Mouse (Mus musculus) embryonic facial prominence, embryonic 12.5 days (tissue): ENCODE results near the gene Optn. TPM values are rescaled to one million over a fixed set of nuclear protein-coding genes. Genes with fewer than 3 reads are reported as not detected.
"Not testable (repeated sequence)": the region's sequence is repeated elsewhere in the genome, so short reads cannot be mapped to it uniquely, and the experiment has no call there.

Experiments used
- ATAC-seq: fragments of 200-750 bp; cut with Nextera tagmentation; 2 replicates; pipeline ENCODE4 v1.8.0; 2017; ENCODE audit not compliant: insufficient number of reproducible peaks, insufficient read depth, low FRiP score, low TSS enrichment
- H3K27ac ChIP-seq: fragments of 300-500 bp; sonication (generic); 2 replicates; pipeline ENCODE4 v1.5.1; 2016; ENCODE audit warnings: mild to moderate bottlenecking
- H3K27me3 ChIP-seq: fragments of 300-500 bp; sonication (generic); 2 replicates; pipeline ENCODE4 v1.6.1; 2016; ENCODE audit warnings: mild to moderate bottlenecking, moderate library complexity
- H3K36me3 ChIP-seq: fragments of 300-500 bp; sonication (generic); 2 replicates; pipeline ENCODE4 v1.6.1; 2016; ENCODE audit warnings: mild to moderate bottlenecking
- H3K4me1 ChIP-seq: fragments of 300-500 bp; sonication (generic); 2 replicates; pipeline ENCODE4 v1.6.1; 2016
- H3K4me2 ChIP-seq: fragments of 300-500 bp; sonication (generic); replicated peaks from 2 replicates; pipeline ENCODE4 v1.6.1; 2016; ENCODE audit warnings: mild to moderate bottlenecking, moderate library complexity
- H3K4me3 ChIP-seq: fragments of 300-500 bp; sonication (generic); 2 replicates; pipeline ENCODE4 v1.5.1; 2016; ENCODE audit warnings: mild to moderate bottlenecking
- H3K9ac ChIP-seq: fragments of 300-500 bp; sonication (generic); 2 replicates; pipeline ENCODE4 v1.6.1; 2016; ENCODE audit warnings: mild to moderate bottlenecking, moderate library complexity
- H3K9me3 ChIP-seq: fragments of 300-500 bp; sonication (generic); 2 replicates; pipeline ENCODE4 v1.6.1; 2016; ENCODE audit warnings: mild to moderate bottlenecking, moderate library complexity
- WGBS: fragments of 180-500 bp; shearing (Covaris S2); methylation state at CpG from one replicate; pipeline ENCODE4 v1.1.7; 2016; 5-methylcytosine and 5-hydroxymethylcytosine counted together
- polyA plus RNA-seq: library from polyadenylated mRNA; unstranded; fragments of >200 nt; fragmentation: Nextera tagmentation; extraction: Ambion mirVana; gene quantifications from 2 replicates; pipeline ENCODE4 v1.2.1, GENCODE M21; 2016

Gene Optn
- 3.4 and 4.6 TPM in 2 replicates for polyA plus RNA-seq

DNA sequence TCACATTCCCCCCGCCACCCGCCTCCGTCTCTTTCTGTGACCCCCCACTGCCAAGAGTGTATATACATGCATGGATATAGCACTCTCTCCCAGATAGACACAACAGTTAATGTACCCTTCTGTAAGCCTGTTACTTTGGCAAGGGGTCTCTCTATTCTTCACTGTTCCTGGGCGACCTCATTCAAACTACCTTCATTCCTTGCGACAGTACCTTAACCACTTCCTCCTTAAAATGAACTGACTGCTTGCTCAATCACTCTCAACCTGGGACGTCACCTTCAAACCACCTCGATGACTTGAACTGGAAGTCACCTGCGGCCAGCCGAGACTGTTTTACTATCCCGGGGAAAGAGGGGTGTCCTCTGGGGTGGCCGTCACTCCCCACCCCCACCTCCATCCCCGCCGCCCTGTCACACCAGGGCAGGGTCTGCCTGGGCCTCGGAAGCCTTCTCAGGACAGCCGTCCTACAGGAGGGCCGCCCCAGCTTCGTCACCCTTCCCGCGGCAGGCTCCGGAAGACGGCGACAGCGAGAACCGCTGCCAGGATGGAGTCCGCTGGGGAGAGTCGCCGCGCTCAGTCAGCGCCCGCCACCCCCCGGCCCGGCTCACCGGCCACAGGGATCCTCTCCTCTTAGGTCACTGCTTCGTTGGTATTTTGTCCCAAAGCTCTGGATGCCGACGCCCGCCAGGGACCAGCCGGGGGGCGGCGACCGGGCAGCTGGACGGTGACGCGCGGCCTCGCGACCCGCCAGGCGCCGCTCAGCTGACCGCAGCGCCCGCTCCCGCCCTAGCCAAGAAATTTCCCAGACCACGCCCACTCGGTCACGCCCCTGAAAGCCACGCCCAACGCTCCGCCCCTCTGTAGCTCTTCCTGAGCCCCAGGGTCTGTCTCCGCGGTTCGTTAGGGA lies at the start of gene Optn:
Gene Optn (minus strand): TSS at position 753 of the 907 bp plus-strand sequence.
- H3K4me2 ChIP-seq = peak within 1 kb of the TSS; percentile 94
- H3K27me3 ChIP-seq = peaks cover 7% of the 10 kb centered on the region; the same call in 1 of the 2 replicates
- no peaks in the 10 kb centered on the region for H3K36me3 ChIP-seq
- no peaks in the 10 kb centered on the region for H3K9me3 ChIP-seq
- peak within 1 kb of the TSS; percentile 55 for H3K4me3 ChIP-seq
- peak; percentile 79 for ATAC-seq
- no peak within 1 kb of the TSS for H3K27ac ChIP-seq
- no peaks in the 10 kb centered on the region; the same call in 1 of the 2 replicates for H3K4me1 ChIP-seq
- H3K9ac ChIP-seq = peak within 1 kb of the TSS; percentile 53
- WGBS = 2% methylated on average over 63 of the region's 63 CpGs

DNA sequence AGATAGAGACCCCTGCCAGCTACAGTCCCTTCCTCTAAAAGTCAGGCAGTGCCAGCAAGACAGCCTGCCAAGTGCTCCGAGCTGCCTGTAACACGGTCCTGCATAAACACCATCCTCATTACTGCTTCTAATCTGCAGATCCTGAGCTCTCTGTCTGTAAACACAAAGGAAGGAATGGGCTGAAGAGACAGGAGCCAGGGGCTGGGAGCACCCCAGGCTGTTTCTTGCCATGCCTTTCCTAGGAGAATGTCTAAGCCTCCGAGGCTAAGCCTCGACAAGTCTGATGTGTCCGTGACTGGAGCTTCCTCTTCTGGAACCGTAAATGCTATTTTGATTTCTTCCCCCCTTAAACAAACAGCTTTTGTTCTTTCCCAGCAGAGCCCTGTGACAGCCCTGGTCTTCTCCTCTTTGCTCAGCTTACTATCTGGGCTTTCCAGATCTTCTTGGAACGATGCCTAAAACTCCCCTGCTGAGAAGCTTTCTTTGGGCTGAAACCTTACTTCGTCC lies 49.0 kb upstream of the Optn start:
- Histone ChIP-seq H3K4me1 (peaks cover 24% of the 10 kb centered on the region), H3K27me3 (no peaks in the 10 kb centered on the region), H3K4me3 (no peak overlapping the region), H3K9ac (no peak overlapping the region), H3K36me3 (no peaks in the 10 kb centered on the region), H3K4me2 (no peak overlapping the region), H3K27ac (peak overlapping the region; percentile 59; the same call in 1 of the 2 replicates), H3K9me3 (no peaks in the 10 kb centered on the region)
- no peak for ATAC-seq
- 14% methylated on average over 8 of the region's 8 CpGs for WGBS

DNA sequence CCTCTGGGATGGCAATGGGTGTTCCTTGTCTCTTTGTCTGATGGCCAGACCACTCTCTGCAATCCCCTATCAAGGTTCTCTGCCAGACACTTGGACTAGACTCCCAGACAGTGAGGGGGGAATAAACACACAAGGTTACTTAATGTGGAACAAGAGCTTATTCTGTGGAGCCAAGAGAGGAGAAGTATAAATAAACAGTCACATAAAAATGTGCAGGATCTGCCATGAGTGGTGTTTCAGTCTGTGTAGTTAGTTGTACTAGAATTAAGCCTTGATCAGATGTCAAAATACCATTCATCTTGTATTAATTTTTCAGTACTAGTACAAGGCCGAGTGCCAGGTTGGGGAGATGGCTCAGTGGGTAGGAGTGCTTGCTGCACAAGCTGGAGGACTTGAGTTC lies 39.0 kb upstream of the Optn start:
- H3K9me3 ChIP-seq = peaks cover 10% of the 10 kb centered on the region; the same call in 1 of the 2 replicates
- WGBS = 52% methylated on average over 1 of the region's 1 CpGs
- no peak overlapping the region for H3K4me2 ChIP-seq
- H3K27ac ChIP-seq = no peak overlapping the region
- peak; percentile 13; the same call in 1 of the 2 replicates for ATAC-seq
- no peaks in the 10 kb centered on the region for H3K27me3 ChIP-seq
- no peaks in the 10 kb centered on the region for H3K36me3 ChIP-seq
- H3K4me1 ChIP-seq = peaks cover 19% of the 10 kb centered on the region
- H3K4me3 ChIP-seq = no peak overlapping the region
- no peak overlapping the region for H3K9ac ChIP-seq

DNA sequence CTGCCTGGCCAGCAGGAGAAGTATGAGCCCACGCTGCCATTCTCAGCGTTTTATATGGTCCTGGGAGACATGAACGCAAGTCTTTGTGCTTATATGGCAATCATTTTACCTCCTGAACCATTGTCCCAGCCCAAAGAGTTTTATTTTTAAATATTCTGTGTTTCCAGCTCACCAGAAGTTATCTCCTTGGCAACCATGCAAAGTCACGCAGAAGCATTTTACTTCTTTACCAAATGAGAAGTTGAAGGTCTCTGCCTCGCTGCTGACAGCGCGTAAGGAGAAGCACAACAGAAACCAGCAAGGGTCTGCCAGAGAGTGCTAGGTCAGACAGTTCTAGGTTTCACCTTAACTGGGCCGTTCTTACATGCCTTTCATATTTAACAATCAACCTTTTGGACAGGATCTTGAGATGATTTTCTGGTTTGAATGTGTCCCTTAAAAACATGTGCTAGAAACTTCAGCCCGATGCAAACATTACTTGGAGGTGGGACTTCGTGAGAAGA lies 37.9 kb upstream of the Optn start:
- H3K27ac ChIP-seq = no peak overlapping the region
- no peaks in the 10 kb centered on the region for H3K36me3 ChIP-seq
- peaks cover 22% of the 10 kb centered on the region for H3K4me1 ChIP-seq
- peaks cover 6% of the 10 kb centered on the region; the same call in 1 of the 2 replicates for H3K9me3 ChIP-seq
- H3K4me2 ChIP-seq = no peak overlapping the region
- H3K27me3 ChIP-seq = no peaks in the 10 kb centered on the region
- H3K4me3 ChIP-seq = no peak overlapping the region
- ATAC-seq = no peak
- WGBS = 87% methylated on average over 10 of the region's 10 CpGs
- H3K9ac ChIP-seq = no peak overlapping the region

DNA sequence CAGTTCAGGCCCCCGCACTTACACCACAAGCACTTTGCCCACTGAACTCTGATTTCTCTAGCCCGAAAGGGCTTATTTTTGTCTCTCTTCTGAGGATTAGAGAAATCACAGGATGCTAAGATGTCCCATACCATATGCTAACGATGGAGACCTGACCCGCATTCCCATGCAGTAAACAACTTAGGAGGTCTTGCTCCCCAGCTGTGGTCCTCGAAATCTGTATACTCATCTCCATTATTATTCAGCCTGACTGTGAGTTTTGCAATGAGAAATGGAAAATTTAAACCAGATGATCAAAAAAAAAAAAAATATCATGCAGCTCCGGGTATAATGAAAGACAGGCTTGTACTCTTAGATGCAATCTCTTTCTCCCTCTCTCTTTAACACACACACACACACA lies 35.3 kb upstream of the Optn start:
- Histone ChIP-seq H3K4me1 (peaks cover 22% of the 10 kb centered on the region), H3K27me3 (no peaks in the 10 kb centered on the region), H3K36me3 (no peaks in the 10 kb centered on the region), H3K4me2 (no peak overlapping the region), H3K9ac (no peak overlapping the region), H3K27ac (peak overlapping the region; percentile 69), H3K9me3 (no peaks in the 10 kb centered on the region), H3K4me3 (no peak overlapping the region)
- 31% methylated on average over 6 of the region's 6 CpGs for WGBS
- ATAC-seq = no peak; the same call in 1 of the 2 replicates

DNA sequence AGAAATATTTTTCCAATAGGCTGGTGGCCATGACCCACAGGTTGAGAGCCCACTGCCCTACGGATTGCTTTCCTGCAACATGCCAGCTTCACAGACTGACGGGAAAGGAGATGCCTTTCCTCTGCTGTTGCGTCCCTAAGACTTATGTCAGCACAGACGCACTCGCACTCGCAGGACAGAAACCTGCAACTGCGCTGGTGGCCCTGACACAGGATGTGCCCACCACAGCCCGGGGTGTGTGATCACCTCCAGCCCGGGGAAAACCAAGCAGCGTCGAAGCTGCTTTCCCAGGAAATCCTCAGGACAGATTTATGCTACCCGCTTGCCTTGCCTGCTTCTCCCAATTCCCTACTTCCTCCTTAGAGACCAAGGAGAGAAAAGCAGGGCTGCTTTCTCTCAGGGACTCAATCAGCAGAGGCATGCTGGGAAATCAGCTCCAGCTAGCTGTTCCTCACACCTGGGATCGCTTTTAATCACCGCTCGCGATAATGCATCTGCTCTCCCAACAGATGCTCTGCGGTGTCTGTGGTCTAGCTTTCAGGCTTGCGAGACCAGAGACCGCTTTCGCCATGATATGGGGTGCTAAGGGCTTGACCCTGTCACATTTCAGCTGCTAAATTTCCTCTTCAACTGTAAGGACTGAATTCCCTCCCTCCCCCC lies 34.1 kb upstream of the Optn start:
- peaks cover 22% of the 10 kb centered on the region for H3K4me1 ChIP-seq
- 0 out of 2 replicates have a peak overlapping the region, but pooled peaks have one; percentile 33 for H3K9ac ChIP-seq
- no peaks in the 10 kb centered on the region for H3K36me3 ChIP-seq
- no peak for ATAC-seq
- no peaks in the 10 kb centered on the region for H3K27me3 ChIP-seq
- no peaks in the 10 kb centered on the region for H3K9me3 ChIP-seq
- H3K27ac ChIP-seq = no peak overlapping the region
- peak overlapping the region; percentile 44 for H3K4me2 ChIP-seq
- 19% methylated on average over 20 of the region's 20 CpGs for WGBS
- H3K4me3 ChIP-seq = no peak overlapping the region

DNA sequence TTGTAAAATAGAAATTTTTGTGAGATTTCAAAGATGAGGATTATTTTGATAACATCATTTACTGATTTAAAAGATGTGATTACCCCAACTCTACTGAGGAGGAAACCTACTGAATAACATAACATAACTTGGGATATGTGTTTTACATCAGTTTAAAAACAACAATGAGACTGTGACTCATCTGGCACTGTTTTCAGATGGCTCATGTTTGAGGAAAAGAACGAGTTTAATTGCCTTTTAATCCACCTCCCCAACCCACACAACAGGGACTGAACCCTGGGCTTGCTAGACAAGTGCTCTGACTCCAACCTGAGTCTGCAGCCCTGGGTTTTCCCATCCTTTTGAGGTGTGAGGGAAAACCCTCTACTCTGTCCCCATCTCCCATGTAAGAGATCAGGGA lies 31.5 kb upstream of the Optn start:
- WGBS = 26% methylated on average over 1 of the region's 1 CpGs
- Histone ChIP-seq H3K27ac (no peak overlapping the region), H3K27me3 (no peaks in the 10 kb centered on the region), H3K9me3 (no peaks in the 10 kb centered on the region), H3K9ac (no peak overlapping the region), H3K4me3 (no peak overlapping the region), H3K4me2 (no peak overlapping the region), H3K4me1 (peaks cover 22% of the 10 kb centered on the region), H3K36me3 (no peaks in the 10 kb centered on the region)
- ATAC-seq = no peak

DNA sequence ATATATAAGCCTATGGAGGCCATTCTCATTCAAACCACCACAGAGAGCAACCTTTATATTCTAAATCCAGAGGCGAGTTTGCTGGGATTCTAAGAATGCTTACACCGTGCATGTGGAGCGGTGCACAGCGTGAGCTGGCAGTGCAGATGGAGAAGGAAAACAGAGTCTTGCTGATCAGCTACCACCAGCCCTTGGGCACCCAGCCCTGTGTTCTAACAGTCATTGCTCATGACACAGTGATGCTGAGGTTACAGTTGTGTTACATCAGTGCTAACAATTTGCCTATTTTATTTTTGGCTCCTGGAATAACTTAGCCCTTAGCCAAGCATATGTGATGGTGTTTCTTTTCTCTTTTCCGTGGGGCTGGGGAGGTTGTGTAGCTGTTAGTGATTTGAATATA lies 31.0 kb upstream of the Optn start:
- peaks cover 21% of the 10 kb centered on the region for H3K4me1 ChIP-seq
- no peaks in the 10 kb centered on the region for H3K36me3 ChIP-seq
- WGBS = 79% methylated on average over 5 of the region's 5 CpGs
- no peak for ATAC-seq
- no peaks in the 10 kb centered on the region for H3K9me3 ChIP-seq
- H3K27me3 ChIP-seq = no peaks in the 10 kb centered on the region
- H3K27ac ChIP-seq = no peak overlapping the region
- no peak overlapping the region for H3K4me3 ChIP-seq
- H3K4me2 ChIP-seq = no peak overlapping the region
- H3K9ac ChIP-seq = no peak overlapping the region

DNA sequence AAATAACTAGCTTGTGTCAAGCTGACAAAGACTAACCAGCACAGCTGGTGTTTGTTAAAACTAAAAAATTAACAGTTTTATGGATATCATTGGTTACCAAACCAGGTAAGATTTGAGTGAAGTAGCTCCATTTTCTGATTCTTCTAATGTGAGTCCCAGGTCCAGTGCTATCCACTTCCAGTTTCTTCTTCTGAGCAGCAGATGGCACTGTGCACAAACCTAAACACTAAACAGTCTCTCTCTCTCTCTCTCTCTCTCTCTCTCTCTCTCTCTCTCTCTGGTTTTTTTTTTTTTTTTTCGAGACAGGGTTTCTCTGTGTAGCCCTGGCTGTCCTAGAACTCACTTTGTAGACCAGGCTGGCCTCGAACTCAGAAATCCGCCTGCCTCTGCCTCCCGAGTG lies 26.5 kb upstream of the Optn start:
- H3K4me1 ChIP-seq, ATAC-seq, H3K4me2 ChIP-seq, H3K9ac ChIP-seq, H3K27ac ChIP-seq, H3K4me3 ChIP-seq, H3K36me3 ChIP-seq, H3K27me3 ChIP-seq, H3K9me3 ChIP-seq: not testable (repeated sequence)
- 68% methylated on average over 4 of the region's 4 CpGs for WGBS

DNA sequence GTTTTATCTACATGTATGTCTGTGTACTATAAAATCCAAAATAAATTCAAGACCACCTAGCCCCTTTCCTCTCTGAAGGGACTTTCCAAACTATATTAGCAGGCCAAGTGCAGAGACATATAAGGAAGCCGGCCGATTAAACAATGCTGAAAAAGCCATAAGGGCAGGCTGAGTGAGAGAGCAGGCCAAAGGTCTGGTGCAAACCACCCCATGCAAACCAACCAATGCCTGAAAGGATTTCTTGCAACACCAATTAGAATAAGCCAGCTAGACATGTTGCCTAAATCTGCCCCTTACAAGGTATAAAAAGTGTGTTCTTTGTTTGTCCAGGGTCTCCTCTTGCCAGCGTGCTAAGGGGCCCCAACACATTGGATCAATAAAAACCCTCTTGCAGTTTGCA lies 23.8 kb upstream of the Optn start:
- H3K9ac ChIP-seq = no peak overlapping the region

DNA sequence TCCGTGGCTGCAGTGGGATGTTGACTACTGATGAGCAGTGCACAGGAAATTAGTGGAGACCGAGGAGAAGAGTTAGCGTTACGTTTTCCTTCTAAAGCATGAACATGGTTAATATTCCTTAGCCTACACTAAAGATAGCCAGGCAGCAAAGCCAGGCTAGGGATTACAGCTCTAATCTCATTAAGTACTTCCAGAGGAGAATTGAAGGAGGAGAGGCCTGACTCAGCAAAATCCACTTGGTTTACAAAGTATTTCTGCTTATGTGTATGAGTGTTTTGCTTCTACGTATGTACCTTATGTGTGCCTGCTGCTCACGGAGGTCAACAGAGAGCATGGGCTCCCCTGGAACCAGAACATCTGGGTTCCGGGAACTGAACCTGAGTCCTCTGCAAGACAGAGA lies 19.9 kb upstream of the Optn start:
- H3K9ac ChIP-seq = no peak overlapping the region
- no peak overlapping the region for H3K4me3 ChIP-seq
- H3K27ac ChIP-seq = no peak overlapping the region
- no peaks in the 10 kb centered on the region for H3K36me3 ChIP-seq
- no peak overlapping the region for H3K4me2 ChIP-seq
- no peaks in the 10 kb centered on the region for H3K9me3 ChIP-seq
- ATAC-seq = no peak
- H3K27me3 ChIP-seq = no peaks in the 10 kb centered on the region
- 91% methylated on average over 7 of the region's 7 CpGs for WGBS
- H3K4me1 ChIP-seq = 0 out of 2 replicates have a peak, but pooled peaks cover 4% of the 10 kb centered on the region

More for the DNA sequence above, 23.8 kb upstream of the Optn start:
- no peaks in the 10 kb centered on the region for H3K36me3 ChIP-seq
- no peaks in the 10 kb centered on the region for H3K27me3 ChIP-seq
- H3K27ac ChIP-seq = no peak overlapping the region
- ATAC-seq = no peak
- no peak overlapping the region for H3K4me3 ChIP-seq
- no peaks in the 10 kb centered on the region for H3K4me1 ChIP-seq
- no peaks in the 10 kb centered on the region for H3K9me3 ChIP-seq
- 76% methylated on average over 3 of the region's 3 CpGs for WGBS
- H3K4me2 ChIP-seq = no peak overlapping the region
